Mouse (Mus musculus): Measurements from ENCODE around the gene Sfrp5. TPM values are rescaled to one million over a fixed set of nuclear protein-coding genes. Genes with fewer than 3 reads are reported as not detected.

Gene Sfrp5
- polyA plus RNA-seq, 1 experiment from 2014 or later = 2.1 TPM

DNA sequence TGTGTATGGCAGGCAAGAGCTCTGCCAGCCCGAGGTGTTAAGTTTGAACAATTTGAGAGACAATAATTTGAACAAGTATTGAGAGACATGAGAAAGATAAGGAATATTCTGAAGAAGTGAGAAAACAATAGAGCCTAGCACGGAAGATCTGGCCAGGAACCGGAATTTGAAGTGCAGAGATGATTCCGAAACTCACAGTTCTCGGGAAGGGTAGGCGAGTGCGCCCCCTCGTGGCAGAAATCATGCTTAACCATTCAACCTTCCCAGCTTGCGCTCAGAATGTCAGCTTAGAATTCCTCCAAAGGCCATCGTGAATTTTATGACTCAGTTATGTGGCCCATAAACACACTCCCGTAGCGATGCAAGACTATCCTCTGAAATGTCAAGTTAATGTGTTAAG lies 35.9 kb downstream of the Sfrp5 start:
- no peaks in the 10 kb centered on the region for H3K36me3 ChIP-seq (ENCODE audit: control insufficient read depth, insufficient read depth, low read length)
- H3K4me3 ChIP-seq (ENCODE audit: low read depth, low read length) = no peak overlapping the region
- no peak overlapping the region for H3K9ac ChIP-seq (ENCODE audit: low read depth, low read length)
- 2% methylated on average over 12 of the region's 12 CpGs for WGBS
- no peak for ATAC-seq
- peaks cover 5% of the 10 kb centered on the region for H3K4me1 ChIP-seq (ENCODE audit: control insufficient read depth, insufficient read depth, low read length)
- no peak overlapping the region for H3K27ac ChIP-seq (ENCODE audit: low read length)
- no peaks in the 10 kb centered on the region for H3K9me3 ChIP-seq (replicated peaks; ENCODE audit: control insufficient read depth, low read length, poor library complexity, severe bottlenecking)
- peak overlapping the region; percentile 29 for H3K4me2 ChIP-seq (ENCODE audit: low read length)
- peaks cover 9% of the 10 kb centered on the region for H3K27me3 ChIP-seq (ENCODE audit: control insufficient read depth, insufficient read depth, low read depth, low read length)

DNA sequence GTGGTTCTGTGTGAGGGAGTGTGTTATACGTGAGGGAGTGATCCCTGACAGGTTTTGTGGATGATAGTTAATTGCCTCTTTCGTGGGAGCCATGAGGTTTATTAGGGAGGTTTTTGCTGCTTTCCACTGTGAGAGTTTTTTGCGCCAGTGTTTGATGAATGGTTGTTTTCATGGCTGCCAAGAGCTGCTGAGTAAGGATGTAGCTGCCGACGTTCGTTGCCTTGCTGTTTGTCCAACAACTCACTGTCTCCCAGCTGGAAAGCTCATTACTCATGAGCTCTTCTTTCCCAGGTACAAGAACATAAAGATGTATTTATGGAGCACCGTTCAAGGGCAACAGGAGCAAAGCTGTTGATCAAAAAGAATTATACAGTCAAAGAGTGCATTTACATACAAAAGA lies 37.9 kb downstream of the Sfrp5 start:
- Histone ChIP-seq H3K4me2 (ENCODE audit: low read length) (no peak overlapping the region), H3K36me3 (ENCODE audit: control insufficient read depth, insufficient read depth, low read length) (no peaks in the 10 kb centered on the region), H3K9me3 (replicated peaks; ENCODE audit: control insufficient read depth, low read length, poor library complexity, severe bottlenecking) (no peaks in the 10 kb centered on the region), H3K4me3 (ENCODE audit: low read depth, low read length) (no peak overlapping the region), H3K9ac (ENCODE audit: low read depth, low read length) (no peak overlapping the region), H3K27me3 (ENCODE audit: control insufficient read depth, insufficient read depth, low read depth, low read length) (peaks cover 7% of the 10 kb centered on the region), H3K27ac (ENCODE audit: low read length) (no peak overlapping the region), H3K4me1 (ENCODE audit: control insufficient read depth, insufficient read depth, low read length) (no peaks in the 10 kb centered on the region)
- ATAC-seq = no peak
- 47% methylated on average over 7 of the region's 7 CpGs for WGBS

DNA sequence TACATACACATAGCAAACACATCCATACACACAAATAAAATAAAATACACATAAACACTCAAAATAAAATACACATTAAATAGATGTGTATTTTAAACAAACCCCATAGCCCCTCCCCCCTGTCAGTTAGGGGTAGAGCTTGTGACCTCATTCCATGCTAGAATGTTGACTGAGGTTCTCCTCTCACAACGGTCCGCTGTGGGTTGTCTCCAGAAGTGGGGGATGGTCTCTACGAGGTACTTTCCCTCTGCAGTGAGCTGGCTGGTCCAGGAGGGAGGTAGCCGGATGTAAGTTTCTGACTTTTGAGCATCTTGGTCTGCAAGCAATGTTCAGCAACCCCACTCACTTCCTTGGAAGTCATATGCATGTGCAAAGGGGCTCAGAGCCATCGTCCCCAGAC lies 38.3 kb downstream of the Sfrp5 start, which contains the start of gene Zfyve27:
Gene Zfyve27, plus strand, starts transcription at position 188 of the 400 bp plus-strand sequence.
- no peaks in the 10 kb centered on the region for H3K36me3 ChIP-seq (ENCODE audit: control insufficient read depth, insufficient read depth, low read length)
- H3K27ac ChIP-seq (ENCODE audit: low read length) = no peak within 1 kb of the TSS
- H3K4me2 ChIP-seq (ENCODE audit: low read length) = no peak within 1 kb of the TSS
- no peaks in the 10 kb centered on the region for H3K4me1 ChIP-seq (ENCODE audit: control insufficient read depth, insufficient read depth, low read length)
- H3K9me3 ChIP-seq (replicated peaks; ENCODE audit: control insufficient read depth, low read length, poor library complexity, severe bottlenecking) = no peaks in the 10 kb centered on the region
- ATAC-seq = no peak
- peaks cover 4% of the 10 kb centered on the region for H3K27me3 ChIP-seq (ENCODE audit: control insufficient read depth, insufficient read depth, low read depth, low read length)
- H3K9ac ChIP-seq (ENCODE audit: low read depth, low read length) = no peak within 1 kb of the TSS
- WGBS = 86% methylated on average over 5 of the region's 5 CpGs
- no peak within 1 kb of the TSS for H3K4me3 ChIP-seq (ENCODE audit: low read depth, low read length)

DNA sequence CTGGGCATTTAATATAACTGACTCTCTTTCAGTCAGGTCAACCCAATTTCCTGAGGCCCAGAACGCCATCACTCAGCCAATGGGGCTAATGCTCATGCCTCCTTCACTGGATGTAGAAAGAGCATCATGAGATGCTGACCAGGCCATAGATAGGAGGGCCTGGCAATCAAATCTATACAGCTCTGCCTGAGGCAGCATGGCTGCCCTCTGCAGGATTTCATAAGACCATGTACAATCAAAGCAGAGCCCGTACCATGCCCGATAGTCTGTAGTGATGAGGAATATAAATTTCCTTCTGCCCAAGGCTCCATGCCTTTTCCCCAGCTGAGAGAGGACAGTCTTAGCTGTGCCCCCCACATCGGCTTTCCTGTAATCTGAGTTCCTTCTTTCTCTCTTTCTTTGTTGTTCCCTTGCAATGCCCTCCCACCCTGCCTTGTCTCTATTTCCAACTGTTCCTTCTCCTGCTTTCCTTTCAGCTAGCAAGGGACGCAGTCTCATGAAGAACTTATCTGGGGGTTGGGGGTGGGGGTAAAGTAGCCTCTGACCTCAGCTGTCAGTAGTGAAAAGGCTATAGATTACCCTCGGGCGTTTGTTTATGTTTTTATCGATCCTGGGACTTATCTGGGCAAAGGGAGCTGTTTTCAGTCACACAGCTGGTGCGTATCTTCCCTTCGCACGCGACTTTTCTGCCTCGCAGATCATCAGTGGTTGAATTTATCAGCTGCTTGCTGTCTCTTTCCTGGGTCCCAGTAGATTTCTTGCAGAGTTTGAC lies 43.6 kb downstream of the Sfrp5 start:
- ATAC-seq = no peak
- H3K27ac ChIP-seq (ENCODE audit: low read length) = no peak overlapping the region
- no peaks in the 10 kb centered on the region for H3K27me3 ChIP-seq (ENCODE audit: control insufficient read depth, insufficient read depth, low read depth, low read length)
- H3K4me3 ChIP-seq (ENCODE audit: low read depth, low read length) = no peak overlapping the region
- H3K4me2 ChIP-seq (ENCODE audit: low read length) = no peak overlapping the region
- no peaks in the 10 kb centered on the region for H3K4me1 ChIP-seq (ENCODE audit: control insufficient read depth, insufficient read depth, low read length)
- no peaks in the 10 kb centered on the region for H3K9me3 ChIP-seq (replicated peaks; ENCODE audit: control insufficient read depth, low read length, poor library complexity, severe bottlenecking)
- no peaks in the 10 kb centered on the region for H3K36me3 ChIP-seq (ENCODE audit: control insufficient read depth, insufficient read depth, low read length)
- WGBS = 62% methylated on average over 13 of the region's 13 CpGs
- no peak overlapping the region for H3K9ac ChIP-seq (ENCODE audit: low read depth, low read length)

DNA sequence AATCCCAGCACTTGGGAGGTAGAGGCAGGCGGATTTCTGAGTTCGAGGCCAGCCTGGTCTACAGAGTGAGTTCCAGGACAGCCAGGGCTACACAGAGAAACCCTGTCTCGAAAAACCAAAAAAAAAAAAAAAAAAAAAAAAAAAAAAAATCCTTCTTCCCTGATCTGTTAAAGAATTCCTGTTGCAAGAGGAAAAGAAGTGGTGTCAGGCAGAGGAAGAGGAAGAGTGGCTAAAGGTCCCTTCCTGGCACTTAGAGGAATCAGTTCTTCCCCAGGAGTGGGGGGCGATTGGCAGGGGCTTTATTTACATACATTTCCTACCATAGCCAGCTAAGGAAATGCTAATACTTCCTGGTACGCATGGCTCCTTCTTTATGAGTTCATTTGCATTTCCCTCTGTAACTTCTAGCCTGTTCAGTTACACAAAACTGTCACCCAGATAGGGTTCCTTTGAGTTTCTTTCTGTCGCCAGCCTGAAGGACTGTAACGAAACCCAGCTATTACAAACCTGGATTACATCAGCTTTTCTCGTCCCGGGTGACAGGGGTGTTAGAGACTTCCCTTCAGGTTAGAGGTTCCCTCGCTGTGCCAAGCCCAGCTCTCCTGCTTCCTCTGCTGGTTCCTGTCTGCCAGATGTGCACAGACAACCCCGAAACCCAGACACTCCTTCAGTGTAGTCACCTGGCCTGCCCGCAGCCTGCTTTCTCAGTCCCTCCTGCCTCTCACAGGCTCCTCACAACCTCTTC lies 44.4 kb downstream of the Sfrp5 start:
- Histone ChIP-seq H3K4me2 (ENCODE audit: low read length) (no peak overlapping the region), H3K9ac (ENCODE audit: low read depth, low read length) (no peak overlapping the region), H3K27ac (ENCODE audit: low read length) (no peak overlapping the region), H3K27me3 (ENCODE audit: control insufficient read depth, insufficient read depth, low read depth, low read length) (no peaks in the 10 kb centered on the region), H3K4me3 (ENCODE audit: low read depth, low read length) (no peak overlapping the region), H3K4me1 (ENCODE audit: control insufficient read depth, insufficient read depth, low read length) (no peaks in the 10 kb centered on the region), H3K9me3 (replicated peaks; ENCODE audit: control insufficient read depth, low read length, poor library complexity, severe bottlenecking) (no peaks in the 10 kb centered on the region), H3K36me3 (ENCODE audit: control insufficient read depth, insufficient read depth, low read length) (no peaks in the 10 kb centered on the region)
- WGBS = 69% methylated on average over 11 of the region's 12 CpGs
- ATAC-seq = no peak

DNA sequence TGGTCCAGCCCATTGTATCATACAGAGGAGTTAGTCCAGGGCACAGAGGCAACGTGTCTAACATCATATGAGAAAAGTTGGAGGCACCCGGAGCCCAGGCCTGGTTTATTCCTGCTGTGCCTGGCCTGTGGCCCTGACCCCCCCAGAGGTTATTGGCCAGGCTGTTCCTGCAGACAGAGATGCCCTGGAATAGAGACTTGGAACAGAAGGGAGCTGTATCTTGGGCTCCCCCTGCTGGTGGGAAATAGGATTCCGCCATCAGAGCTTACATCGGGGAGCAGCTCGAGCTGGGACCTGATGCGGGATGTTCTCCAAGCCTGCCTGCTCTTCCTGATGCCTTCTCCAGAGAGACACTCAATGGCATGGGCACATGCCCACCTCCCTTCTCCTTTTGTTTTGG lies 50.1 kb downstream of the Sfrp5 start:
- Histone ChIP-seq H3K27me3 (ENCODE audit: control insufficient read depth, insufficient read depth, low read depth, low read length) (peaks cover 10% of the 10 kb centered on the region), H3K9ac (ENCODE audit: low read depth, low read length) (no peak overlapping the region), H3K36me3 (ENCODE audit: control insufficient read depth, insufficient read depth, low read length) (no peaks in the 10 kb centered on the region), H3K27ac (ENCODE audit: low read length) (no peak overlapping the region), H3K4me2 (ENCODE audit: low read length) (no peak overlapping the region), H3K4me3 (ENCODE audit: low read depth, low read length) (no peak overlapping the region), H3K4me1 (ENCODE audit: control insufficient read depth, insufficient read depth, low read length) (0 out of 2 replicates have a peak, but pooled peaks cover 2% of the 10 kb centered on the region), H3K9me3 (replicated peaks; ENCODE audit: control insufficient read depth, low read length, poor library complexity, severe bottlenecking) (no peaks in the 10 kb centered on the region)
- no peak for ATAC-seq
- 7% methylated on average over 6 of the region's 6 CpGs for WGBS

DNA sequence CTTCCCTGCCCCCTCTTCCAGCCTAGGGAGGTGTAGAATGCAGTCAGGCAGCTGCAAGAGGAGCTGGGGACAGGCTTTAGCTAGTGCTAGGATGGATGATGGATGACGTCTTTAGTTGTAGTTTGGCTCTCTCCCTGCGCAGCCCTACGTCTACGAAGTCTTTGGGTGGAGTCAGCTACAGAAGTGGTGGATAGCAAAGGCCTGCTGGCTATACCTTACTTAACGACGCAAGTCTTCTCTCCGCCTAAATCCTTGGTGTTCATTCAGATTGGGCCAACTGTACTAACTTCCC lies 53.5 kb downstream of the Sfrp5 start:
- H3K27me3 ChIP-seq (ENCODE audit: control insufficient read depth, insufficient read depth, low read depth, low read length) = peaks cover 15% of the 10 kb centered on the region
- peak overlapping the region; percentile 83 for H3K4me2 ChIP-seq (ENCODE audit: low read length)
- 0 out of 2 replicates have a peak, but pooled peaks have one; percentile 16 for ATAC-seq
- H3K9me3 ChIP-seq (replicated peaks; ENCODE audit: control insufficient read depth, low read length, poor library complexity, severe bottlenecking) = no peaks in the 10 kb centered on the region
- H3K9ac ChIP-seq (ENCODE audit: low read depth, low read length) = peak overlapping the region; percentile 77
- H3K27ac ChIP-seq (ENCODE audit: low read length) = no peak overlapping the region
- H3K4me1 ChIP-seq (ENCODE audit: control insufficient read depth, insufficient read depth, low read length) = 0 out of 2 replicates have a peak, but pooled peaks cover 2% of the 10 kb centered on the region
- H3K36me3 ChIP-seq (ENCODE audit: control insufficient read depth, insufficient read depth, low read length) = no peaks in the 10 kb centered on the region
- 30% methylated on average over 7 of the region's 7 CpGs for WGBS
- peak overlapping the region; percentile 61 for H3K4me3 ChIP-seq (ENCODE audit: low read depth, low read length)
